Mouse (Mus musculus) kidney, postnatal 4 days (tissue): ENCODE data around the gene Uqcc3.
"Not testable (repeated sequence)": the region's sequence is repeated elsewhere in the genome, so short reads cannot be mapped to it uniquely, and the experiment has no call there.

Experiments
- DNase-seq, 2 experiments: peaks; one replicate each; pipeline ENCODE4 v3.0.0; 2021; ENCODE audit warnings: mixed read lengths in 2 of 2

Gene Uqcc3

GRCm38 (mm10) chr19:8844371-8845129 is 36.2 kb downstream of the Uqcc3 start:
- DNase-seq, result peak; percentile 89 to 90

- DNase-seq, result no peak
Measured at GRCm38 (mm10) chr19:8842961-8843360, 37.8 kb downstream of the Uqcc3 start.

GRCm38 (mm10) chr19:8841012-8841411 is 39.7 kb downstream of the Uqcc3 start:
- DNase-seq, result no peak

- DNase-seq, result peak; percentile 84 to 90
Measured at GRCm38 (mm10) chr19:8839908-8840791, 40.6 kb downstream of the Uqcc3 start.

GRCm38 (mm10) chr19:8839103-8839907 is 41.4 kb downstream of the Uqcc3 start, which contains the start of gene Gng3:
Gng3 (minus strand) TSS chr19:8839194.
- peak in 1 of 2 experiments; percentile 46 for DNase-seq

- peak; percentile 60 to 72 for DNase-seq
Measured at GRCm38 (mm10) chr19:8838041-8838730, 42.5 kb downstream of the Uqcc3 start.

- peak; percentile 90 to 93 for DNase-seq
Measured at GRCm38 (mm10) chr19:8837251-8837791, 43.4 kb downstream of the Uqcc3 start, which contains the start of gene Bscl2. Bscl2 (plus strand) TSS chr19:8837467.

GRCm38 (mm10) chr19:8836327-8836726 is 44.4 kb downstream of the Uqcc3 start:
- not testable (repeated sequence) for DNase-seq

GRCm38 (mm10) chr19:8832971-8833370 is 47.8 kb downstream of the Uqcc3 start:
- DNase-seq, result no peak

GRCm38 (mm10) chr19:8831262-8831661 is 49.5 kb downstream of the Uqcc3 start:
- no peak for DNase-seq

- no peak for DNase-seq
Measured at GRCm38 (mm10) chr19:8830664-8831063, 50.1 kb downstream of the Uqcc3 start.
